Mouse (Mus musculus): ENCODE measurements around the gene Tssk4. TPM values are rescaled to one million over a fixed set of nuclear protein-coding genes. Genes with fewer than 3 reads are reported as not detected.

The Tssk4 gene
- 1 to 10 TPM; 1.4 to 2.0 TPM for total RNA-seq (2021)
- long read RNA-seq, experiment 1 = 0 reads
- long read RNA-seq, experiment 2, partial matches to known transcripts = 0 of 1 reads
- long read RNA-seq, experiment 2, other reads (novel, unspliced or antisense) = 1 of 1 reads

GRCm38 (mm10) chr14:55649884-55650283, at the start of gene Tssk4:
Tssk4 (plus strand) TSS chr14:55650184.
- DNase-seq (ENCODE audit: low spot score in 2 of 2) = no peak

GRCm38 (mm10) chr14:55603271-55603632, 46.7 kb upstream of the Tssk4 start, which contains the start of gene Irf9:
Irf9 (plus strand) TSS chr14:55603571.
- no peak for DNase-seq (ENCODE audit: low spot score in 2 of 2)

- peak; percentile 78 to 88 for DNase-seq (ENCODE audit: low spot score in 2 of 2)
Measured at GRCm38 (mm10) chr14:55603633-55604576, 46.1 kb upstream of the Tssk4 start.

GRCm38 (mm10) chr14:55604823-55605222, 45.2 kb upstream of the Tssk4 start:
- DNase-seq (ENCODE audit: low spot score in 2 of 2) = no peak

- no peak for DNase-seq (ENCODE audit: low spot score in 2 of 2)
Measured at GRCm38 (mm10) chr14:55605743-55606459, 44.1 kb upstream of the Tssk4 start.

- no peak for DNase-seq (ENCODE audit: low spot score in 2 of 2)
Measured at GRCm38 (mm10) chr14:55608339-55608738, 41.6 kb upstream of the Tssk4 start.

GRCm38 (mm10) chr14:55613346-55613745, 36.6 kb upstream of the Tssk4 start:
- DNase-seq (ENCODE audit: low spot score in 2 of 2) = no peak

- DNase-seq (ENCODE audit: low spot score in 2 of 2) = no peak
Measured at GRCm38 (mm10) chr14:55614565-55615178, 35.3 kb upstream of the Tssk4 start.

- no peak for DNase-seq (ENCODE audit: low spot score in 2 of 2)
Measured at GRCm38 (mm10) chr14:55615876-55616275, 34.1 kb upstream of the Tssk4 start.

- no peak for DNase-seq (ENCODE audit: low spot score in 2 of 2)
Measured at GRCm38 (mm10) chr14:55616844-55617243, 33.1 kb upstream of the Tssk4 start.

- DNase-seq (ENCODE audit: low spot score in 2 of 2) = no peak
Measured at GRCm38 (mm10) chr14:55617822-55618221, 32.2 kb upstream of the Tssk4 start, which contains the start of gene Rec8. Rec8 (plus strand) TSS chr14:55618037.

GRCm38 (mm10) chr14:55618486-55619195, 31.3 kb upstream of the Tssk4 start:
- no peak for DNase-seq (ENCODE audit: low spot score in 2 of 2)

- no peak for DNase-seq (ENCODE audit: low spot score in 2 of 2)
Measured at GRCm38 (mm10) chr14:55628077-55628827, 21.7 kb upstream of the Tssk4 start.

- peak in 1 of 2 experiments; percentile 39 for DNase-seq (ENCODE audit: low spot score in 2 of 2)
Measured at GRCm38 (mm10) chr14:55629312-55629711, 20.7 kb upstream of the Tssk4 start.

- peak; percentile 31 to 48 for DNase-seq (ENCODE audit: low spot score in 2 of 2)
Measured at GRCm38 (mm10) chr14:55634874-55635522, 15.0 kb upstream of the Tssk4 start.

GRCm38 (mm10) chr14:55635523-55636007, 14.4 kb upstream of the Tssk4 start, which contains the start of gene Ipo4:
Ipo4 (minus strand) TSS chr14:55635957.
- DNase-seq (ENCODE audit: low spot score in 2 of 2) = peak; percentile 73 to 86

GRCm38 (mm10) chr14:55637795-55638194, 12.2 kb upstream of the Tssk4 start, which contains the start of gene Gm49378:
Gm49378 (minus strand) TSS chr14:55637895.
- no peak for DNase-seq (ENCODE audit: low spot score in 2 of 2)

- no peak for DNase-seq (ENCODE audit: low spot score in 2 of 2)
Measured at GRCm38 (mm10) chr14:55640816-55641215, 9.2 kb upstream of the Tssk4 start.

GRCm38 (mm10) chr14:55641291-55641690, 8.7 kb upstream of the Tssk4 start:
- no peak for DNase-seq (ENCODE audit: low spot score in 2 of 2)

All from gastrocnemius, postnatal 4 days (tissue).